Mouse (Mus musculus) Patski (cell line): ENCODE data around the gene Neurl1a. TPM values are rescaled to one million over a fixed set of nuclear protein-coding genes. Genes with fewer than 3 reads are reported as not detected.

Experiments used
- ATAC-seq: fragments of 100-300 bp; one replicate; pipeline ENCODE4 v1.8.0; 2021
- CTCF ChIA-PET: fragments of 350-600 bp; sonication (Branson Sonifier 250); formaldehyde crosslinking; loops from one replicate; lab custom pipeline; 2022; ENCODE audit warnings: inconsistent platforms; lab: Charles Lee
- POLR2A ChIA-PET: fragments of 350-600 bp; sonication (Branson Sonifier 250); formaldehyde crosslinking; loops from one replicate; lab custom pipeline; 2022; ENCODE audit warnings: antibody characterized with exemption, inconsistent platforms; lab: Charles Lee
- DNase-seq: peaks from one replicate; pipeline ENCODE4 v3.0.0-alpha.2; 2011; ENCODE audit warnings: low read depth, low spot score
- H3K27me3 ChIP-seq: fragments of 371-371 bp; one replicate; pipeline ENCODE4 v1.5.1; 2021
- CTCF ChIP-seq: fragments of 100-300 bp; IDR thresholded peaks from one replicate; pipeline ENCODE4 v1.5.1; 2021
- in situ Hi-C: fragments of 300-500 bp; cut with MboI; formaldehyde crosslinking; loops from 3 replicates; pipeline ENCODE4 v1.11.1; 2018; ENCODE audit warnings: low pct_unique_long_range_greater_than_20kb, mixed read lengths
- polyA plus RNA-seq: library from polyadenylated mRNA; unstranded; gene quantifications from one replicate; pipeline ENCODE4 v1.2.3, GENCODE M21; 2021

Neurl1a gene
- polyA plus RNA-seq, 1 experiment from 2014 or later, result 0.28 TPM

DNA sequence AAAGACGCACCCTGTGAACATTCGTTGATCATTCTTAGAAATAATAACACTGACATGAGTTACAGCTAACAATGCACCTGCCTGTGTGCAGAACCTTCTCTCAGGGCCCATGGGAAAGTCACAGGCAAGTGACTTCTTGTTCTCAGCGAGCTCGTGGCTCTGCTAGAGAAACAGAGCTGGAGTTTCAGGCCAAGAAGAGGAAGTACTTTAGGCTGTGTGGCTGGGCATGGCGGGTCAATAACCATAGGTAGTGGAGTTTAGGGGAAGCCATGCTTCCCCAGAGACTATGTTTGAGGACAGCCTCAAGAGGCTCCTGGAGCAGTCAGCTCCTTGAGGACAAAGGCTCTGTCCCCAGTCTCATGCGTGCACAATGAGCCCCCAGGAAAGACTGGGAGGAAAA is 77.3 kb downstream of the Neurl1a start:
- ChIA-PET POLR2A (no interaction called here), CTCF (interaction anchor here (1.0 to 1.9 kb wide), 4 partner anchors 8 to 83 kb away, joined by 3 to 4 read pairs (median 4); no protein-coding TSS in a partner anchor)
- TF ChIP-seq CTCF, result no peak
- DNase-seq, result no peak
- no peak for ATAC-seq
- peaks cover 2% of the 10 kb centered on the region for H3K27me3 ChIP-seq
- in situ Hi-C loops, result loop anchor here (5.0 kb wide), 1 partner anchor 79 kb away; the partner anchor contains the start of gene Neurl1a

DNA sequence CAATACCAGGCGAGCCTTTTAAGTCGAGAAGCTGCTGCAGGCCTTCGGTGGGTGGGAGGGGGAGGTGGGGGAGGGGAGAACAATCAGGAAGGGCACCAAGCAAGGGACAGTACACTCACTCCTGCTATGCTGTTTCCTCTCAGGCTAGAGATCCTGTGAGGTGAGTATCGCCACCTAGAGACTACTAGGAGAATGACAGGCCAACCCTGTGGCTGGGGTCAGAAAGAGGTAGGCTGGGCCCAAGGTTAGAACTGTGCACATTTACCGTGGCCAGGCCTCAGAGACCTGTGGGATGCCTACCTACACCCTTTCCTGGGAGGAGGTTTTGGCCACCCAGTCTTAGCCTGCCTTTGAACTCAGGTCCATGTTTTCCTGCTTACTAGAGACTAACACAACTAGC is 81.0 kb downstream of the Neurl1a start:
- POLR2A ChIA-PET, result no interaction called here
- CTCF ChIA-PET, result interaction anchor here (0.7 to 1.5 kb wide), 10 partner anchors 13 to 115 kb away, joined by 3 to 6 read pairs (median 3); no protein-coding TSS in a partner anchor
- H3K27me3 ChIP-seq, result no peaks in the 10 kb centered on the region
- DNase-seq, result no peak
- TF ChIP-seq CTCF, result no peak
- in situ Hi-C loops, result loop anchor here (5.0 kb wide), 1 partner anchor 82 kb away; the partner anchor contains the start of gene Neurl1a
- ATAC-seq, result peak; percentile 18

DNA sequence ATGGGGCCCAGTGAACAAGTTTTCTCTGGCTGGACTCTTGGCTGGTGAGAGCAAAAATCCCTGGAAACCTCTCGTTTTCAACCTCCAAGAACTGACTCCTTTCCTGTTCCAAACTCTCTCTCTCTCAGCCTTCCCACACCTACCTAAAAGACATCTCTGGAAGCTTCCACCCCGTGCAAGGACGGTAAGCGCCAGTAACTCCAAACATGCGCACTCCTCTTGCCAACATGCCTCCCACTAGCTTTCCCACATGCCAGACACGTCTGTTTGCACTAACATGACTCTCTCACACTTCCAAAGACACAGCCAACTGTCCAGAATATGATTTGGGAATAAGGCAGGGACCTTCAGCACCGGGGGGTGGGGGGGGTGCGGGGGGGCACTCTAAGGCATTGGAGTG is 82.6 kb downstream of the Neurl1a start:
- TF ChIP-seq CTCF, result no peak
- ATAC-seq (no peak), DNase-seq (no peak)
- no peaks in the 10 kb centered on the region for H3K27me3 ChIP-seq
- CTCF ChIA-PET, result interaction anchor here (2.7 kb wide), 1 partner anchor 77 kb away, joined by 11 read pairs; no protein-coding TSS in a partner anchor
- in situ Hi-C loops, result no loop called here
- POLR2A ChIA-PET, result interaction anchor here (0.6 to 0.9 kb wide), 2 partner anchors 79 to 84 kb away, joined by 3 read pairs; no protein-coding TSS in a partner anchor

DNA sequence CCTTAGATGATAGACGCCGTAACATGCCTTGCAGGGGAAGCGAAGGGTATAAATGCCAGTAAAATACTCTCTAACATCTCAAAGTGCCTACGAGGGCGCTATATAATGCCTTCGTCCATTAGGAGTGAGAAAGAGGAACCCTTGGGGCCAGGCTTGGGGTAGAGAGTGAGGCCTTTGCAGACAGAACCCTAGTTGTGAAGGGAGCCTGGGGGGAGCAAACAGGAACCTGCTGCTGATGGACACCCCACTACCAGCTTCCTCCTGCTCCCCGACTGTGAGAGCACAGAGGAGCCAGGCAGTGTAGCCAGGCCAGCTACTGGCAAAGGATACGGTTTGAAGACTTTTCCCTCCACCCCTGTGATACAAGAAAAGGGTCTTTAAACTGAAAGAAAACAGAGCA is 85.0 kb downstream of the Neurl1a start:
- ChIA-PET POLR2A (no interaction called here), CTCF (interaction anchor here (0.7 to 2.1 kb wide), 6 partner anchors 9 to 86 kb away, joined by 3 to 8 read pairs (median 4); partner anchors contain the start of gene Neurl1a)
- DNase-seq, result no peak
- TF ChIP-seq CTCF, result no peak
- ATAC-seq, result no peak
- H3K27me3 ChIP-seq, result no peaks in the 10 kb centered on the region
- in situ Hi-C loops, result no loop called here

DNA sequence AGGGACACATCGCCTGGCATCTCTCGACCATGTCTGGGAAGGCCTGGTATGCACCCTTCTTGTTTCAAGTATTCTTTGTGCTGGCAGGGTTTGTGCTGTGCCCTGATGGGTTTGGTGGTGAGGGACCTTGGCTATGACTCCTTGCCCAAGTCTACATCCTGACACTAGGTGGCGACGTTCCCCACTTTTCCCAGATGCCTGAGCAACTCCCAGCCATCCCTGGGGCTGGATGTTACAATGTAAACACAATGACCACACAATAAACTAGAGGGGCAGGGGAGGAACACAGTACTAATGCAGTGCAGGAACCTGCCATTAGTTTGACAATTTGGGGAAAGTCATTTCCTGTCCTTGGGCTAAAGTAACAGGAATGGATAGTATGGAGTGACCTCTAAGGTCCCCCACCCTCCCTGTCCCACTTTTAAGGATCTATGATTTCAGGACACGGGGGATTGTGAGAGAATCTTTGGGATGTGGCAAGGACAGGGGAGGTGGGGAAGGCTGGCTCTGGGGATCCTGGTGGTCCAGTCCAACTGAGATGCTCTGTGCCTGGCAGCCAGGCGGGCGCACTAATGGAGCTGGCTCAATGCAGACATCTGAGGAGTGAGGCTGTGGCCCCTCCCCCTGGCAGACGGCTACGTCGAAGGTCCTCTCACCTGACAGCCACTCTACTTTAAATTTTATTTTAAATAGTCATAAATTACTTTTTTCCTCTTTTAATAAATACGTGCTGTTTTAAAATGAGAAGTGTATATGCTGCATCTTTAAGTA is 85.9 kb downstream of the Neurl1a start:
- no peaks in the 10 kb centered on the region for H3K27me3 ChIP-seq
- ATAC-seq (peak; percentile 60), DNase-seq (peak; percentile 17)
- POLR2A ChIA-PET, result no interaction called here
- no peak for TF ChIP-seq CTCF
- CTCF ChIA-PET, result interaction anchor here (0.7 to 2.1 kb wide), 6 partner anchors 10 to 87 kb away, joined by 3 to 8 read pairs (median 4); partner anchors contain the start of gene Neurl1a
- in situ Hi-C loops, result no loop called here

DNA sequence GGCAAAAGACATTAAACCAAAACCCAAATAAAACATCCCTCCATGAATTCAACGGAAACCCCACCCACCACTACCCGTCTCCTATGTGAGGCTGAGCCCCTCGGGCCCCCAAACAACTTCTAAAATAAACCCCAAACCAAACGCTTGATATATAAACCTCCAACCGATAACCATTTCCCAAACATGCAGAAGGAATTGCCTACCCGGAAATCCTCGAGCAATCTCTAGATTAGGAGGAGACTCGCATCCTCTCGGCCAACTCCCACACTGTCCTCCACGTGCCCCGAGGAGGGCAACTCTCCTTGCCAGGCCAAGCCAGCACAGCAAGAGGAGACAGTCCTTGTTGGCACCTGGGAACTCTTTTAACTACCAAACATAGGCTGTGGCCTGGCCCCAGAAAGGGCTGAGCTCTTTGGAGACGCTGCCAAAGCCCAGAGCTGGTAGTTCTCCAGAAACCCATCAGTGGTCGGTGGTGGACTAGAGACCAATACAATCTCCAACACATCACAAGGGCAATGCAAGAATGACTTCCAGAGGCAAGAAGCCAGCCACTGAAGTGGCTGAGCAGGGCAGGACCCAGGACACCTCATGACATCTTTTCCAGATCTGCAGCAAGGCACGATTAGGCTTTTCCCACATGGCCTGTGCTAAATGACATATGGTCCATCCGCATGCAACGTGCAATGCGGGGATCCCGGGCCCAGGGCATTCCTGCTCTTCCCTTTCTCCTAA is 87.6 kb downstream of the Neurl1a start:
- in situ Hi-C loops, result no loop called here
- ATAC-seq, result no peak
- CTCF ChIA-PET, result interaction anchor here (7.7 kb wide), 1 partner anchor 73 kb away, joined by 55 read pairs; no protein-coding TSS in a partner anchor
- POLR2A ChIA-PET, result no interaction called here
- DNase-seq, result no peak
- H3K27me3 ChIP-seq, result no peaks in the 10 kb centered on the region
- no peak for TF ChIP-seq CTCF

DNA sequence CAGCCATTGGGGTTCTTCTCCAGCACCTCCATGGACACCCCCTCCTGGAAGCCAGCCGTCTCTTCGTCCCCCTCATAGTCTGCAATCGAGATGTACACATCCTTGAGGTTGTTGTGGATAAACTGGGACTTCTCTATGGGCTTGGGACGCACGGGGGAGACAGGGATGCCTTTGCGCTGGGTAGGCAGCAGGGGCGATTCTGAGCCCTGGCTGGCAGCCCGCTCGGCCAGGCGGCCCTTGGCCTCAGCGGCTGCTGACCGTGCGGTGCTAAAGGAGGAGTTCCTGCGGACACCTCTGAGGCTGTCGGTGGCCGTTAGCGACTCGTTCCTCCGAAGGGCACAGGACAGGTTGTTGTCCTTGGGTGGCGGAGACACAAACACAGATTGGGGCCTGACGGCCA is 88.4 kb downstream of the Neurl1a start:
- in situ Hi-C loops, result no loop called here

DNA sequence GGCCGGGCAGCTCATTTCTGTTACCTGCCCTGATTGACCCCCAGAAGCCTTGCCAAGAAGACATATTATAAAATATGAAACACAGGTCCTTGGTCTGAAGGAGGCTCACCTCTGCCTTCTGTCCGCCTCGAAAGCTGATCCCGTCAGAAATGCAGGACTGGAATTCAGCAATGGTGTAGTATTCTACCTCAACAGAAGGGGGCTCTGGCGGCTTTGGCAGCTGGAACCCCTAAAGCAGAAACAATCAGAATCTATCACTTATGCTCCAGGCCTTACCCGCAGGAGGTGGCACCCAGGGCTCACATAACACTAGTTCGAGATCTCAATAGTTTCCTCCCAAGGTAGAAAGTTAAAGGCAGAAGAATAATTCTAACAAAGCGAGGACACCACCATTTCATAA is 91.1 kb downstream of the Neurl1a start:
- no peak for TF ChIP-seq CTCF

More for the DNA sequence above, 88.4 kb downstream of the Neurl1a start:
- no peak for ATAC-seq
- POLR2A ChIA-PET, result no interaction called here
- no peak for DNase-seq
- CTCF ChIA-PET, result interaction anchor here (7.7 kb wide), 1 partner anchor 72 kb away, joined by 55 read pairs; no protein-coding TSS in a partner anchor
- H3K27me3 ChIP-seq, result no peaks in the 10 kb centered on the region
- no peak for TF ChIP-seq CTCF

DNA sequence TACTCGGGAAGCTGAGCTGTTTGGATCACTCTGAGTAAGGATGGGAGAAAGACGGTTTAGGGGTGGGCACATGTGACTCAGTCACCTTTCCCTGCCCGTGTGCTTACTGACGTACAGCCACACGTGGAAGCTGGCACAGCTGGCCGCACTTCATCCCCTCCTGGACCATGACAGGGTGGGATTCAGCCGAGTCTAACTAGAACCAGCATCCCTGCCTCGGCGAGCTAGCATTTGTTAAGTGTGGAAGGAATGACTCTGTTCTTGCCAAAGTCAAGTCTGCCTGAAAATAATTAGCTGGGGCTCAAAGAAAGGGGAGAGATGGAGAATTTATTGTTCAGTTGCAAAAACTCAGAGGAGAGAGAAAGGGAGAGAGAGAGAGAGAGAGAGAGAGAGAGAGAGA is 91.9 kb downstream of the Neurl1a start:
- H3K27me3 ChIP-seq, result no peaks in the 10 kb centered on the region
- DNase-seq (no peak), ATAC-seq (no peak)
- TF ChIP-seq CTCF, result no peak
- in situ Hi-C loops, result loop anchor here (5.0 kb wide), 1 partner anchor 62 kb away; no protein-coding TSS in a partner anchor
- POLR2A ChIA-PET, result interaction anchor here (0.7 to 1.4 kb wide), 3 partner anchors 55 to 140 kb away, joined by 3 to 5 read pairs (median 3); no protein-coding TSS in a partner anchor
- CTCF ChIA-PET, result interaction anchor here (1.2 to 7.7 kb wide), 5 partner anchors 10 to 73 kb away, joined by 3 to 55 read pairs (median 4); no protein-coding TSS in a partner anchor

More for the DNA sequence above, 91.1 kb downstream of the Neurl1a start:
- ChIA-PET POLR2A (interaction anchor here (1.1 to 1.4 kb wide), 2 partner anchors 56 to 68 kb away, joined by 3 read pairs; no protein-coding TSS in a partner anchor), CTCF (interaction anchor here (1.0 to 7.7 kb wide), 7 partner anchors 25 to 74 kb away, joined by 3 to 55 read pairs (median 4); no protein-coding TSS in a partner anchor)
- no peak for ATAC-seq
- in situ Hi-C loops, result loop anchor here (5.0 kb wide), 1 partner anchor 63 kb away; no protein-coding TSS in a partner anchor
- DNase-seq, result no peak
- H3K27me3 ChIP-seq, result no peaks in the 10 kb centered on the region

DNA sequence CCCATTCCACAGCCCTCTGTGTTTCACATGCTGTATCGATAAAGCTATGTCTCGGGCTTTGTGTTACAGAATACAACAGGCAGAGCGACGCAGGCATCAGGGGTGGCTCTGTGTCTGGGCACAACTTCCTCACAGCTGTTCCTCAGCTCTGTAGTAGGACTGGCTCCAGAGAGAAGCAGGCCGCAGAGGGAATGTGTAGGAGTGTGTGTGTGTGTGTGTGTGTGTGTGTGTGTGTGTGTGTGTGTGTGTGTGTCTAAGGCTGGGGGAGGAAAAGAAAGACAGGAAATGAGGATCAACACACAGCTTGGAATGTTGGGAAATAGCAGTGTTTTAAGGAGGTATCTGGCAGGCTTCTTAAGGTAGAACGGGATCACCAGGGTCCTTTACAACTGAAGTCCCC is 98.1 kb downstream of the Neurl1a start:
- no peak for DNase-seq
- POLR2A ChIA-PET, result no interaction called here
- CTCF ChIA-PET, result interaction anchor here (1.6 to 2.8 kb wide), 2 partner anchors 61 to 80 kb away, joined by 3 to 10 read pairs; no protein-coding TSS in a partner anchor
- in situ Hi-C loops, result no loop called here
- no peak for TF ChIP-seq CTCF
- no peaks in the 10 kb centered on the region for H3K27me3 ChIP-seq
- no peak for ATAC-seq
